Mouse (Mus musculus) G1E (cell line): Measurements from ENCODE around the gene Cd4.

ENCODE experiments used
- CTCF ChIP-seq: IDR thresholded peaks from 2 replicates; pipeline ENCODE4 v1.5.1; 2012; ENCODE audit warnings: low read depth, low read length, inconsistent platforms, mixed read lengths
- GATA1 ChIP-seq: IDR thresholded peaks from 2 replicates; pipeline ENCODE4 v1.6.1; 2012; ENCODE audit warnings: borderline replicate concordance, low read length, inconsistent platforms, mixed read lengths
- TAL1 ChIP-seq: conservative IDR thresholded peaks from 2 replicates; pipeline ENCODE4 v1.6.1; 2012; ENCODE audit warnings: low read depth, low read length, inconsistent platforms, mixed read lengths

- no peak for TF ChIP-seq CTCF
- no peak for TF ChIP-seq GATA1
- TF ChIP-seq TAL1: no peak
Observed at GRCm38 (mm10) chr6:124934670-124935069, 46.6 kb upstream of the Cd4 start.
